Mouse (Mus musculus) gastrocnemius, adult 2 months (tissue): ENCODE measurements at regions not wholly inside any gene's neighbourhood (a gene's known extent, or its start where the extent isn't known, plus 50 kb on each side); places are given as distances from the start of the nearest gene placed in this dataset.

ENCODE experiments used
- DNase-seq: peaks from one replicate; pipeline ENCODE4 v3.0.0; 2022
- H3K27ac ChIP-seq: fragments of 200-600 bp; 2 replicates; pipeline ENCODE4 v1.8.1; 2022; ENCODE audit warnings: mild to moderate bottlenecking
- H3K4me3 ChIP-seq: fragments of 200-600 bp; 2 replicates; pipeline ENCODE4 v1.8.1; 2022; ENCODE audit warnings: mild to moderate bottlenecking, moderate library complexity
- CTCF ChIP-seq: fragments of 200-600 bp; IDR thresholded peaks from 2 replicates; pipeline ENCODE4 v1.8.1; 2022; ENCODE audit warnings: antibody characterized with exemption, mild to moderate bottlenecking, moderate library complexity
- intact Hi-C: fragments of 180-260 bp; cut with DNase I; formaldehyde crosslinking; loops from one replicate; pipeline ENCODE4 v1.15.1; 2025

DNA sequence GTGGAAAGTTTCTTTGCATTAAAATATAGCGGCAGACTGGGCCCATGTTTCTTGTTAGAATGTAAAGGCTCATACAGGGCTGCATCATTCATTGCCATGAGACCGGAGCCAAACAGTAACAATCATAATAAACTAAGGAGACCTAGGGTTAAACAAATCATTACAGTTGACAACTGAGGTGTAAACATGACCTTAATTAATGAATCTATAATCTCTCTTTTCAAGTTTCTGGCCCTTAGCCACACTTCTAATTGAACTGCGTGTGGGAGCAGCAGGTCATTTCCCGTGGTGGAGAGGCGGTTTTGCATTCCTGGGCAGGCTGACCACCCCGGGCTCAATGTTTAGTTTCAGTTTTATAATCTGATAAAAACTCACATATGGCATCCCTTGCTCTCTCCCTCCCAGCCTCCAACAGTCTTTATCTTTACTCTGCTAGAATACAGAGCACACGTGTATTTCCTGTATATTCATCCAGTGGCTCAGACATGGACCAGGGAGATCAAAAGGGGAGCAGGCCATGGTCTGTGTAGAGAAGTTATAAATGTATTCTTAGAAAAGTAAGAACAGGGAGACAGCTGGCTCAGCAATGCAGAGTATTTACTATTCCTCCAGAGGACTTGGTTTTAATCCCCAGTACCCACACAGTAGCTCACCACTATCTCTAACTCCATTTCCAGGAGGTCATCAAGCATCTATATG lies 141.0 kb downstream of the Kcna5 start:
- H3K4me3 ChIP-seq, result no peak overlapping the region

DNA sequence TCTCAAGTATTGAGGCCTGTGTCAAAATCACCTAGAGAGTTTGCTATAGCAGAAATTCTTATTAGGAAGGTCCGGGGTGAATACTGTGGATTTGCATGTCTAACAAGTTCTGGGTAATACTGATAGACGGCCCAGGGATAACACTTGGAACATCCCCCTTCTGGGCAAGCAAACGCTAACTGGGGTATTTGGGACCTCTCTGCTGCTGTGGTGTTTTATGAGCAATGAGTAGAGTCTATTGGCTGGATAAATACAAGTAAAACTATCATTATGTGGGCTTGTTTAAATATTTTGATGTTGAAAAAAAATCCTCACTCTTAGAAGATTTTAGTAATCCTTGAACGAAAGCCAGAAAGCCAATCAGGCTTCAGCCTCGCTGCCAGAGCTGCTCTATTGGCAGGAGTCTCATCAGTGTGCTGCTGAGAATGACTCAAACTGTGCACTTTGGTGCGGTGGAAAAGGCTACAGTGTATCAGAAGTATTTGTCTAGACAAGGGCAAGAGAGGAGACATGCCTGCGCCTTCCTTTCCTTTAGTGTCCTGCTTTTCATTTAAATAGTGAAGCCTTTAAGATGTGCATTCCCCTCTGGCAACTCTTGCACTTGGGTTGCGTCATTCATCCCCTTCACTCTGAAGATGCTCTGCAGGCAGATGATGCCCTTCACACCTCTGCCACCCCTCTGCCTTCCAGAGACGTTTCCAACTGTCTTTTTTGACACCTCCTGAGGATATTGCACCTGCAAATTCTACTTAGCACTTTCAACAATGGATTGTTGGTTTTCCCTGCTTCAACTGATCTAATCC lies 150.8 kb downstream of the Kcna5 start:
- Histone ChIP-seq H3K27ac (no peak overlapping the region), H3K4me3 (no peak overlapping the region)
- intact Hi-C loops, result no loop called here
- DNase-seq, result peak; percentile 24
- TF ChIP-seq CTCF, result no peak

More for the DNA sequence above, 141.0 kb downstream of the Kcna5 start:
- DNase-seq, result no peak
- TF ChIP-seq CTCF, result no peak
- no peak overlapping the region for H3K27ac ChIP-seq
- intact Hi-C loops, result no loop called here

GRCm38 (mm10) chr6:126377216-126377615 lies 158.0 kb downstream of the Kcna5 start:
- DNase-seq, result no peak
- no peak for TF ChIP-seq CTCF
- no peak overlapping the region for H3K4me3 ChIP-seq
- intact Hi-C loops, result no loop called here
- no peak overlapping the region for H3K27ac ChIP-seq

- H3K27ac ChIP-seq, result no peak overlapping the region
- TF ChIP-seq CTCF, result no peak
- no peak overlapping the region for H3K4me3 ChIP-seq
- intact Hi-C loops, result no loop called here
- no peak for DNase-seq
These were observed 160.1 kb downstream of the Kcna5 start for GRCm38 (mm10) chr6:126374970-126375620.

DNA sequence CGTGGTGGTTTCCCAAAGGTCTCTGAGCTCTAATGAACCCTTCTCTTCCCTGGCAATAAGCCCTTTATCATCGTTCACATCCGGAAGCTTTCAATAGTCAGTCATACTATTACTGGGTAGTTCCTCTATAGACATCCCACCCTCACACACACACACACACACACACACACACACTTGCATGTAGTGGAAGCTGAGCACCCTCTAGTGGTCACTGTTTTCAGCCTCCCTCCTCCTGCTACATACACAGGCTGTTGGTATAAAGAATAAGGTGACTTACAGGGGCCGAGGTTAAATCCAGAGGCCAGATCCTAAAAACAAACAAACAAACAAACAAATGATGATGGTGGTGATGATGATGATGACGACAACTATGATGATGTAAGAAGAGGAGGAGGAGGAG lies 163.2 kb downstream of the Kcna5 start:
- no peak overlapping the region for H3K27ac ChIP-seq
- peak; percentile 37 for TF ChIP-seq CTCF
- peak; percentile 21 for DNase-seq
- intact Hi-C loops, result no loop called here
- H3K4me3 ChIP-seq, result no peak overlapping the region

GRCm38 (mm10) chr6:126371489-126371888 lies 163.7 kb downstream of the Kcna5 start:
- intact Hi-C loops, result no loop called here
- no peak overlapping the region for H3K4me3 ChIP-seq
- no peak overlapping the region for H3K27ac ChIP-seq
- TF ChIP-seq CTCF, result no peak
- no peak for DNase-seq

GRCm38 (mm10) chr6:126365495-126365894 lies 169.7 kb downstream of the Kcna5 start:
- intact Hi-C loops, result no loop called here
- H3K27ac ChIP-seq, result no peak overlapping the region
- TF ChIP-seq CTCF, result no peak
- H3K4me3 ChIP-seq, result no peak overlapping the region
- no peak for DNase-seq

- no peak for DNase-seq
- no peak overlapping the region for H3K4me3 ChIP-seq
- intact Hi-C loops, result no loop called here
- H3K27ac ChIP-seq, result no peak overlapping the region
- no peak for TF ChIP-seq CTCF
These were observed 172.9 kb downstream of the Kcna5 start for GRCm38 (mm10) chr6:126362331-126362730.

DNA sequence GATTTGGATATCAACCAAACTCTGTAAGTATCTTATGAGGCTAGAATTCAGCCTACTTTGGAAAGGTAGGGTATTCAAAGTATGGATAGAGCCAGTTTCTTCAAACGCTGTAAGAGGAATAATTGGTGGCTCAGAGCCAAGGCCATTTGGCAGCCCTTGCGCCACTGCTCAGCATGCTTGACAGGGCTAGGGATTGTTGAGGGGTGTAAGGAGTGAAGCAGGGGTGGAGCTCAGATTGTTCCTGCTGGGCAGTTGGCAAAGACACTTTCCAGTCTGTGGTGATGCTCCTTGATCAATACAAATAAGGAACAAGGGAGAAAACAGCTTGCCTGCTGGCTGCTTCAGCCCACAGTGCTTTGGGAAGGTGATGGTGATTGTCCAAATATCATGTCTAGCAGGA lies 181.9 kb downstream of the Kcna5 start:
- intact Hi-C loops, result no loop called here

GRCm38 (mm10) chr6:126350476-126350875 lies 183.8 kb upstream of the Ntf3 start:
- DNase-seq, result no peak
- intact Hi-C loops, result no loop called here
- Histone ChIP-seq H3K4me3 (no peak overlapping the region), H3K27ac (no peak overlapping the region)
- TF ChIP-seq CTCF, result no peak

More for the DNA sequence above, 181.9 kb downstream of the Kcna5 start:
- no peak for TF ChIP-seq CTCF
- DNase-seq, result no peak
- Histone ChIP-seq H3K4me3 (no peak overlapping the region), H3K27ac (no peak overlapping the region)

DNA sequence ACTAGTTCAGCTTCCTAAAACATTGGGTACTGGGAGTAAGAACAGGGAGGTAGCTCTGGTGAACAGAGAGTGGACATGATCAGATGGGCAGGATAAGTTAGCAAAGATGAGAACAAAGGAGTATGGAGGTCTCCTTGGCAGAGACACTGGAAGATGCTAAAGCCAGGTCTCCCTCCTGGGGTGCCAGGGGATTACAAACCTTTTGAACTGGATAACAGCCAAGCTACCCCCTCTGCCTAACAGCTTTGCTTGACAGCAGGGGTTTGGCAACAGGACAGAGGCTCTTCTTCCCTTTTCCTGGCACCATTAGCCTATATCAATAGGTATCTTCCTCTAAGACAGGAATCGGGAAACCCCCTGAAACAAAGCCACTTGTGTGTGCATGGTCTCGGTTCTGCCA lies 183.2 kb upstream of the Ntf3 start:
- H3K4me3 ChIP-seq, result no peak overlapping the region
- DNase-seq, result no peak
- intact Hi-C loops, result no loop called here
- H3K27ac ChIP-seq, result no peak overlapping the region
- TF ChIP-seq CTCF, result no peak

GRCm38 (mm10) chr6:126345221-126345620 lies 178.5 kb upstream of the Ntf3 start:
- no peak for TF ChIP-seq CTCF
- intact Hi-C loops, result no loop called here
- H3K4me3 ChIP-seq, result no peak overlapping the region
- DNase-seq, result no peak
- H3K27ac ChIP-seq, result no peak overlapping the region

DNA sequence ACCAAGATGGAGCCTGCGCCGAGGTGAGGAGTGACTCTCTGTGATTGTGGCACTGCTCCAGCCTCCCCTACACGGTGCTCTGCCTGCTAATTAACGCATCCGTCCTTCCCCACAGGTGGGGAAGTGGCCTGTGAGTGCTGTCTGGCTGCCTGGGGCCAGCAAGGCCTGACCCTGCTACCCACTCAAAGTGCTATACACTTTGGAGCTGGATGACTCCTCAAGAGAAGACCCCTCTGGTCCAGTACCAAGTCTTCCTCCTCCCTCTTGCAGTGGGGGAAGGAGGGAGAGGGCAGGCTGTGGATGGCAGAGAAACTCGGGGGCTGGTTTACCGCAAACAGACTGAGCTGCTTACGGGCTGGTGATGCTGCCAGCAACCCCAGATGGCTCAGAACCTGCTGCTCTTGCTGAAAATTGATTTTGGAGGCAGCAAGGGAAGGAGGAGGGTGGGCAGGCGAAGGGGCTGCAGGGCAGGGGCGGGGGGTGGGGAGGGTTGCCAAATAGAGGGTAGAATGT lies 173.4 kb upstream of the Ntf3 start:
- TF ChIP-seq CTCF, result no peak
- intact Hi-C loops, result no loop called here
- peak; percentile 16 for DNase-seq
- Histone ChIP-seq H3K27ac (no peak overlapping the region), H3K4me3 (no peak overlapping the region)
